Mouse (Mus musculus) intestine, embryonic 16.5 days (tissue): ENCODE results near the gene Itpk1. TPM values are rescaled to one million over a fixed set of nuclear protein-coding genes. Genes with fewer than 3 reads are reported as not detected.

ENCODE experiments used
- ATAC-seq: fragments of 200-750 bp; cut with Nextera tagmentation; 2 replicates; pipeline ENCODE4 v1.8.0; 2017; ENCODE audit warnings: moderate TSS enrichment, moderate library complexity
- H3K27ac ChIP-seq: fragments of 300-500 bp; sonication (generic); 2 replicates; pipeline ENCODE4 v1.5.1; 2014; ENCODE audit warnings: mild to moderate bottlenecking, low read length
- H3K27me3 ChIP-seq: fragments of 300-500 bp; sonication (generic); replicated peaks from 2 replicates; pipeline ENCODE4 v1.6.1; 2014; ENCODE audit warnings: low read length, control low read depth, mixed read lengths; ENCODE audit not compliant: control insufficient read depth, insufficient read depth
- H3K36me3 ChIP-seq: fragments of 300-500 bp; sonication (generic); 2 replicates; pipeline ENCODE4 v1.6.1; 2014; ENCODE audit warnings: low read length, control low read depth; ENCODE audit not compliant: control insufficient read depth, insufficient read depth
- H3K4me1 ChIP-seq: fragments of 300-500 bp; sonication (generic); 2 replicates; pipeline ENCODE4 v1.6.1; 2014; ENCODE audit warnings: low read length, control low read depth, mixed read lengths; ENCODE audit not compliant: control insufficient read depth, insufficient read depth
- H3K4me2 ChIP-seq: fragments of 300-500 bp; sonication (generic); 2 replicates; pipeline ENCODE4 v1.6.1; 2014; ENCODE audit warnings: low read depth, low read length, control low read depth
- H3K4me3 ChIP-seq: fragments of 300-500 bp; sonication (generic); 2 replicates; pipeline ENCODE4 v1.5.1; 2014; ENCODE audit warnings: mild to moderate bottlenecking, low read length
- H3K9ac ChIP-seq: fragments of 300-500 bp; sonication (generic); 2 replicates; pipeline ENCODE4 v1.6.1; 2014; ENCODE audit warnings: low read depth, low read length
- H3K9me3 ChIP-seq: fragments of 300-500 bp; sonication (generic); 2 replicates; pipeline ENCODE4 v1.6.1; 2016; ENCODE audit warnings: low read length, control low read depth; ENCODE audit not compliant: control insufficient read depth
- WGBS: fragments of 180-500 bp; shearing (Covaris S2); extraction: QIAGEN DNeasy Blood & Tissue Kit; methylation state at CpG from one replicate; pipeline ENCODE4 v1.1.7; 2014; 5-methylcytosine and 5-hydroxymethylcytosine counted together
- polyA plus RNA-seq: library from polyadenylated mRNA; unstranded; fragments of >200 nt; fragmentation: Nextera tagmentation; extraction: Ambion mirVana; gene quantifications from 2 replicates; pipeline ENCODE4 v1.2.1, GENCODE M21; 2015

The Itpk1 gene
- 51.4 and 57.1 TPM in 2 replicates for polyA plus RNA-seq

- ATAC-seq, result peak; percentile 89
Measured at GRCm38 (mm10) chr12:102704457-102705198, at the start of gene Itpk1. Gene Itpk1 (minus strand): TSS chr12:102704930.

GRCm38 (mm10) chr12:102748256-102748655, 43.5 kb upstream of the Itpk1 start:
- H3K27ac ChIP-seq, result no peak overlapping the region
- peaks cover 7% of the 10 kb centered on the region for H3K4me1 ChIP-seq
- no peak for ATAC-seq

More at GRCm38 (mm10) chr12:102704457-102705198, at the start of gene Itpk1:
- Histone ChIP-seq H3K9me3 (no peaks in the 10 kb centered on the region), H3K27me3 (no peaks in the 10 kb centered on the region), H3K9ac (peak within 1 kb of the TSS; percentile 87), H3K36me3 (no peaks in the 10 kb centered on the region), H3K4me3 (peak within 1 kb of the TSS; percentile 84), H3K4me1 (peaks cover 59% of the 10 kb centered on the region), H3K4me2 (peak within 1 kb of the TSS; percentile 91), H3K27ac (peak within 1 kb of the TSS; percentile 92)
- WGBS, result under 1% methylated on average over 78 of the region's 105 CpGs

GRCm38 (mm10) chr12:102744839-102745238, 40.1 kb upstream of the Itpk1 start:
- H3K36me3 ChIP-seq, result peaks cover 3% of the 10 kb centered on the region; the same call in 1 of the 2 replicates
- peak overlapping the region; percentile 71 for H3K4me3 ChIP-seq
- 58% methylated on average over 6 of the region's 6 CpGs for WGBS
- no peaks in the 10 kb centered on the region for H3K9me3 ChIP-seq
- no peak overlapping the region for H3K27ac ChIP-seq
- H3K27me3 ChIP-seq, result no peaks in the 10 kb centered on the region
- ATAC-seq, result no peak
- H3K9ac ChIP-seq, result peak overlapping the region; percentile 86; the same call in 1 of the 2 replicates
- peak overlapping the region; percentile 52 for H3K4me2 ChIP-seq
- H3K4me1 ChIP-seq, result peaks cover 13% of the 10 kb centered on the region

More at GRCm38 (mm10) chr12:102748256-102748655, 43.5 kb upstream of the Itpk1 start:
- WGBS, result 82% methylated on average over 3 of the region's 3 CpGs
- H3K4me3 ChIP-seq, result no peak overlapping the region
- H3K9me3 ChIP-seq, result no peaks in the 10 kb centered on the region
- H3K27me3 ChIP-seq, result no peaks in the 10 kb centered on the region
- H3K4me2 ChIP-seq, result no peak overlapping the region
- peaks cover 3% of the 10 kb centered on the region; the same call in 1 of the 2 replicates for H3K36me3 ChIP-seq
- no peak overlapping the region for H3K9ac ChIP-seq

- Histone ChIP-seq H3K9me3 (no peaks in the 10 kb centered on the region), H3K9ac (peak within 1 kb of the TSS; percentile 86), H3K4me1 (peaks cover 13% of the 10 kb centered on the region), H3K36me3 (peaks cover 3% of the 10 kb centered on the region; the same call in 1 of the 2 replicates), H3K4me2 (peak within 1 kb of the TSS; percentile 78), H3K27me3 (no peaks in the 10 kb centered on the region), H3K27ac (peak within 1 kb of the TSS; percentile 94), H3K4me3 (peak within 1 kb of the TSS; percentile 71)
- ATAC-seq, result peak; percentile 99
- under 1% methylated on average over 63 of the region's 63 CpGs for WGBS
Measured at GRCm38 (mm10) chr12:102743589-102744574, 39.2 kb upstream of the Itpk1 start, which contains the start of the genes Moap1 and Tmem251. Gene Moap1 (minus strand): TSS chr12:102743661. Gene Tmem251 (plus strand): TSS chr12:102743762.

- H3K9ac ChIP-seq, result peak overlapping the region; percentile 86
- H3K4me2 ChIP-seq, result peak overlapping the region; percentile 78
- no peaks in the 10 kb centered on the region for H3K27me3 ChIP-seq
- ATAC-seq, result peak; percentile 61
- H3K4me3 ChIP-seq, result peak overlapping the region; percentile 71
- peak overlapping the region; percentile 94 for H3K27ac ChIP-seq
- no peaks in the 10 kb centered on the region for H3K9me3 ChIP-seq
- H3K4me1 ChIP-seq, result peaks cover 13% of the 10 kb centered on the region
- H3K36me3 ChIP-seq, result peaks cover 3% of the 10 kb centered on the region; the same call in 1 of the 2 replicates
- WGBS, result under 1% methylated on average over 33 of the region's 33 CpGs
Measured at GRCm38 (mm10) chr12:102743036-102743588, 38.4 kb upstream of the Itpk1 start.

- Histone ChIP-seq H3K4me3 (no peak overlapping the region), H3K27me3 (no peaks in the 10 kb centered on the region), H3K9me3 (no peaks in the 10 kb centered on the region), H3K27ac (no peak overlapping the region), H3K4me2 (no peak overlapping the region), H3K9ac (no peak overlapping the region), H3K4me1 (peaks cover 13% of the 10 kb centered on the region), H3K36me3 (peaks cover 3% of the 10 kb centered on the region; the same call in 1 of the 2 replicates)
- ATAC-seq, result no peak
- WGBS, result 79% methylated on average over 7 of the region's 7 CpGs
Measured at GRCm38 (mm10) chr12:102742056-102742455, 37.3 kb upstream of the Itpk1 start.

GRCm38 (mm10) chr12:102740285-102740684, 35.6 kb upstream of the Itpk1 start:
- no peak overlapping the region for H3K27ac ChIP-seq
- 75% methylated on average over 3 of the region's 3 CpGs for WGBS
- no peak for ATAC-seq

GRCm38 (mm10) chr12:102739096-102739495, 34.4 kb upstream of the Itpk1 start:
- no peak overlapping the region for H3K4me2 ChIP-seq
- peaks cover 6% of the 10 kb centered on the region for H3K4me1 ChIP-seq
- H3K27ac ChIP-seq, result no peak overlapping the region
- H3K9ac ChIP-seq, result no peak overlapping the region
- H3K9me3 ChIP-seq, result no peaks in the 10 kb centered on the region
- 65% methylated on average over 5 of the region's 5 CpGs for WGBS
- no peak overlapping the region for H3K4me3 ChIP-seq
- ATAC-seq, result no peak
- H3K27me3 ChIP-seq, result no peaks in the 10 kb centered on the region
- no peaks in the 10 kb centered on the region for H3K36me3 ChIP-seq

More at GRCm38 (mm10) chr12:102740285-102740684, 35.6 kb upstream of the Itpk1 start:
- H3K36me3 ChIP-seq, result no peaks in the 10 kb centered on the region
- no peak overlapping the region for H3K4me3 ChIP-seq
- peaks cover 13% of the 10 kb centered on the region for H3K4me1 ChIP-seq
- H3K4me2 ChIP-seq, result no peak overlapping the region
- no peaks in the 10 kb centered on the region for H3K9me3 ChIP-seq
- H3K9ac ChIP-seq, result no peak overlapping the region
- H3K27me3 ChIP-seq, result no peaks in the 10 kb centered on the region
